ENCODE assay signal across 17 mouse cellular contexts in the genomic region with DNA sequence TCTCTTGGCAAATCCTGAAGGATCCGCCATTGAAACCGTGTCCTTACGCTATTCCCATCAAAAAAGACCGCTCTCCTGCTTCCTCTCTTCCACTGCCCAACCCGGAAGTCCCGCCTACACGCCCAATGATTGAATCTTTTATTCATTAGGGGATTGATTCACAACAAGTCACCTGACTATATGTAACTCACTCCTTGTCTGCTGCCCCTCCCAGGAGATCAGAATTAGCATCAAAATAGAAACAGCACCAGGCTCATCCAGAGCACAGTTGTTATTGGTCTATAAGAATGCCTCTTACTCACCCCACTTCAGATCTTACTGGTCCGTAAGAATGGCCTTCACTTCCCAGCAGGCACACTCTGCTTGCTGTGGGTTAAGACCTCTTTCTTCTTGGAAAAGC.
DNase-seq lines count a peak whose midpoint lies in the region; ATAC-seq lines count a peak whose summit lies in the region.
"Had no signal": no experiment of that assay in that cellular context is flagged by ENCODE, and none has a peak within 500 bp of the region (broad histone marks: within the 10 kb centered on the region; RNA-seq: fewer than 3 reads in every experiment).

No protein-coding gene starts in this region.

- H3K4me1 ChIP-seq in forebrain, embryonic 16.5 days (replicated peaks; ENCODE audit: control insufficient read depth, insufficient read depth, low read length), result no peaks in the 10 kb centered on the region
- H3K4me1 ChIP-seq in midbrain, embryonic 12.5 days, result peaks cover 8% of the 10 kb centered on the region
- H3K4me1 ChIP-seq: heart, embryonic 15.5 days; limb, embryonic 13.5 days; liver, embryonic 15.5 days had no signal

- no peaks in the 10 kb centered on the region for H3K36me3 ChIP-seq in forebrain, embryonic 16.5 days (ENCODE audit: control insufficient read depth, insufficient read depth)
- no peaks in the 10 kb centered on the region for H3K36me3 ChIP-seq in midbrain, embryonic 12.5 days
- H3K36me3 ChIP-seq: heart, embryonic 15.5 days; limb, embryonic 13.5 days; liver, embryonic 15.5 days had no signal

- H3K27ac ChIP-seq in forebrain, embryonic 16.5 days (ENCODE audit: low read length), result no peak overlapping the region
- H3K27ac ChIP-seq in midbrain, embryonic 12.5 days (replicated peaks), result no peak overlapping the region
- H3K27ac ChIP-seq: heart, embryonic 15.5 days; left cerebral cortex, adult 2 months; limb, embryonic 13.5 days; liver, embryonic 15.5 days had no signal

- H3K9ac ChIP-seq in forebrain, embryonic 16.5 days (replicated peaks; ENCODE audit: low read depth, low read length), result no peak overlapping the region
- no peak overlapping the region for H3K9ac ChIP-seq in midbrain, embryonic 12.5 days (replicated peaks)
- H3K9ac ChIP-seq: heart, embryonic 15.5 days; limb, embryonic 13.5 days; liver, embryonic 15.5 days had no signal

- H3K4me2 ChIP-seq in forebrain, embryonic 16.5 days (ENCODE audit: low read length), result no peak overlapping the region
- no peak overlapping the region for H3K4me2 ChIP-seq in midbrain, embryonic 12.5 days (replicated peaks)
- H3K4me2 ChIP-seq: heart, embryonic 15.5 days; limb, embryonic 13.5 days; liver, embryonic 15.5 days had no signal

- DNase-seq in embryo, embryonic 10.5 days (ENCODE audit: low spot score), result peak; percentile 11
- no peak for DNase-seq in embryo, embryonic 10 days (ENCODE audit: low spot score)
- DNase-seq in ES-CJ7 (ENCODE audit: low read depth, low spot score), result peak; percentile 92
- DNase-seq in adrenal gland, adult 2 months, result no peak
- DNase-seq in urinary bladder, postnatal 4 days (ENCODE audit: low spot score in 2 of 2), result no peak
- DNase-seq: adrenal gland, postnatal 14 days; cerebellum, postnatal 10 days; heart, adult 11 months; kidney, adult 9 months; retina, postnatal 1 day had no signal

- H3K9me3 ChIP-seq in forebrain, embryonic 16.5 days (ENCODE audit: control insufficient read depth, low read length), result no peaks in the 10 kb centered on the region
- no peaks in the 10 kb centered on the region for H3K9me3 ChIP-seq in midbrain, embryonic 12.5 days
- H3K9me3 ChIP-seq: heart, embryonic 15.5 days; limb, embryonic 13.5 days; liver, embryonic 15.5 days had no signal

- no peaks in the 10 kb centered on the region for H3K27me3 ChIP-seq in forebrain, embryonic 16.5 days (replicated peaks; ENCODE audit: control insufficient read depth, insufficient read depth, low read length)
- H3K27me3 ChIP-seq in midbrain, embryonic 12.5 days, result no peaks in the 10 kb centered on the region
- H3K27me3 ChIP-seq: heart, embryonic 15.5 days; limb, embryonic 13.5 days; liver, embryonic 15.5 days had no signal

- no peak overlapping the region for H3K4me3 ChIP-seq in forebrain, embryonic 16.5 days (replicated peaks; ENCODE audit: low read length)
- H3K4me3 ChIP-seq in midbrain, embryonic 12.5 days, result no peak overlapping the region
- H3K4me3 ChIP-seq: heart, embryonic 15.5 days; left cerebral cortex, adult 2 months; limb, embryonic 13.5 days; liver, embryonic 15.5 days had no signal

- ATAC-seq in forebrain, embryonic 16.5 days, result peak; percentile 28; the same call in 1 of the 2 replicates
- ATAC-seq in midbrain, embryonic 12.5 days (ENCODE audit: low FRiP score, low read depth), result peak; percentile 77
- no peak for ATAC-seq in activated CD4-positive, CD25-positive, alpha-beta regulatory T cell, adult 4 months

- WGBS in forebrain, embryonic 16.5 days, result 78% methylated on average over 8 of the region's 8 CpGs
- WGBS in midbrain, embryonic 12.5 days, result 66% methylated on average over 8 of the region's 8 CpGs

Comparison
In these comparisons a context has a peak if more than half of its experiments do, and no peak if none do; other contexts are left out.
1. DNase-seq: peak in embryo, embryonic 10.5 days (single experiment) and ES-CJ7 (single experiment); none in embryo, embryonic 10 days (single experiment), adrenal gland, adult 2 months (single experiment) and urinary bladder, postnatal 4 days (0 of 2).